Mouse (Mus musculus) hindbrain, embryonic 14.5 days (tissue): Measurements from ENCODE around the gene Chst5. TPM values are rescaled to one million over a fixed set of nuclear protein-coding genes. Genes with fewer than 3 reads are reported as not detected.
A peak's percentile ranks its signal among the peaks of the same experiment; 100 is the strongest.
"Not testable (repeated sequence)": the region's sequence is repeated elsewhere in the genome, so short reads cannot be mapped to it uniquely, and the experiment has no call there.

Source experiments
- ATAC-seq: fragments of 200-750 bp; cut with Nextera tagmentation; 2 replicates; pipeline ENCODE4 v1.8.0; 2017; ENCODE audit warnings: moderate number of reproducible peaks, mild to moderate bottlenecking, moderate TSS enrichment, moderate library complexity; ENCODE audit not compliant: low FRiP score
- DNase-seq: peaks from one replicate; pipeline ENCODE4 v3.0.0-alpha.2; 2015; ENCODE audit warnings: low spot score
- H3K27ac ChIP-seq: fragments of 300-500 bp; sonication (generic); 2 replicates; pipeline ENCODE4 v1.5.1; 2014; ENCODE audit warnings: mild to moderate bottlenecking, moderate library complexity
- H3K27me3 ChIP-seq: fragments of 300-500 bp; sonication (generic); 2 replicates; pipeline ENCODE4 v1.6.1; 2014; ENCODE audit warnings: mild to moderate bottlenecking, low read length, mixed read lengths; ENCODE audit not compliant: control insufficient read depth, insufficient read depth
- H3K36me3 ChIP-seq: fragments of 300-500 bp; sonication (generic); replicated peaks from 2 replicates; pipeline ENCODE4 v1.6.1; 2014; ENCODE audit not compliant: control insufficient read depth, insufficient read depth
- H3K4me1 ChIP-seq: fragments of 300-500 bp; sonication (generic); replicated peaks from 2 replicates; pipeline ENCODE4 v1.6.1; 2014; ENCODE audit warnings: antibody characterized with exemption, low read length, mixed read lengths; ENCODE audit not compliant: control insufficient read depth, insufficient read depth
- H3K4me2 ChIP-seq: fragments of 300-500 bp; sonication (generic); replicated peaks from 2 replicates; pipeline ENCODE4 v1.6.1; 2014; ENCODE audit warnings: mild to moderate bottlenecking, moderate library complexity
- H3K4me3 ChIP-seq: fragments of 300-500 bp; sonication (generic); replicated peaks from 2 replicates; pipeline ENCODE4 v1.5.1; 2014; ENCODE audit warnings: mild to moderate bottlenecking, low read length
- H3K9ac ChIP-seq: fragments of 300-500 bp; sonication (generic); 2 replicates; pipeline ENCODE4 v1.6.1; 2014
- H3K9me3 ChIP-seq: fragments of 300-500 bp; sonication (generic); 2 replicates; pipeline ENCODE4 v1.6.1; 2016; ENCODE audit warnings: low read length; ENCODE audit not compliant: control insufficient read depth
- WGBS: fragments of 180-500 bp; shearing (Covaris S2); extraction: QIAGEN DNeasy Blood & Tissue Kit; methylation state at CpG from one replicate; pipeline ENCODE4 v1.1.7; 2014; 5-methylcytosine and 5-hydroxymethylcytosine counted together
- polyA plus RNA-seq: library from polyadenylated mRNA; unstranded; fragments of >200 nt; fragmentation: Nextera tagmentation; extraction: Ambion mirVana; gene quantifications from 2 replicates; pipeline ENCODE4 v1.2.1, GENCODE M21; 2014

The Chst5 gene
- polyA plus RNA-seq, 1 experiment from 2014 or later = 4.3 TPM

GRCm38 (mm10) chr8:111865130-111865852 lies 45.0 kb downstream of the Chst5 start:
- 95% methylated on average over 8 of the region's 8 CpGs for WGBS
- H3K9ac ChIP-seq = no peak overlapping the region

GRCm38 (mm10) chr8:111864648-111865047 lies 45.6 kb downstream of the Chst5 start:
- WGBS = 95% methylated on average over 8 of the region's 8 CpGs
- ATAC-seq (no peak), DNase-seq (no peak)
- Histone ChIP-seq H3K4me3 (no peak overlapping the region), H3K9me3 (no peaks in the 10 kb centered on the region), H3K36me3 (peaks cover 13% of the 10 kb centered on the region), H3K27ac (no peak overlapping the region), H3K4me1 (no peaks in the 10 kb centered on the region), H3K9ac (no peak overlapping the region), H3K4me2 (no peak overlapping the region), H3K27me3 (no peaks in the 10 kb centered on the region)

More at GRCm38 (mm10) chr8:111865130-111865852, 45.0 kb downstream of the Chst5 start:
- ATAC-seq (no peak), DNase-seq (no peak)
- Histone ChIP-seq H3K27me3 (no peaks in the 10 kb centered on the region), H3K4me3 (no peak overlapping the region), H3K4me2 (no peak overlapping the region), H3K4me1 (no peaks in the 10 kb centered on the region), H3K27ac (no peak overlapping the region), H3K9me3 (no peaks in the 10 kb centered on the region), H3K36me3 (peaks cover 13% of the 10 kb centered on the region)

GRCm38 (mm10) chr8:111863280-111863679 lies 47.0 kb downstream of the Chst5 start:
- no peak overlapping the region for H3K4me3 ChIP-seq
- no peak overlapping the region for H3K4me2 ChIP-seq
- no peak for ATAC-seq
- H3K27me3 ChIP-seq = no peaks in the 10 kb centered on the region
- no peak overlapping the region for H3K9ac ChIP-seq
- 90% methylated on average over 4 of the region's 4 CpGs for WGBS
- no peak for DNase-seq
- H3K9me3 ChIP-seq = no peaks in the 10 kb centered on the region
- no peak overlapping the region for H3K27ac ChIP-seq
- H3K36me3 ChIP-seq = peaks cover 13% of the 10 kb centered on the region
- H3K4me1 ChIP-seq = no peaks in the 10 kb centered on the region

GRCm38 (mm10) chr8:111855977-111856376 lies 54.3 kb downstream of the Chst5 start:
- Histone ChIP-seq H3K4me2 (no peak overlapping the region), H3K4me3 (no peak overlapping the region), H3K9me3 (no peaks in the 10 kb centered on the region), H3K4me1 (peaks cover 8% of the 10 kb centered on the region), H3K36me3 (no peaks in the 10 kb centered on the region), H3K9ac (no peak overlapping the region), H3K27me3 (no peaks in the 10 kb centered on the region), H3K27ac (no peak overlapping the region)
- ATAC-seq (no peak), DNase-seq (no peak)
- 94% methylated on average over 12 of the region's 12 CpGs for WGBS

- Histone ChIP-seq H3K27me3 (no peaks in the 10 kb centered on the region), H3K27ac (no peak within 1 kb of the TSS), H3K4me1 (peaks cover 8% of the 10 kb centered on the region), H3K9me3 (no peaks in the 10 kb centered on the region), H3K9ac (peak within 1 kb of the TSS; percentile 88), H3K4me3 (peak within 1 kb of the TSS; percentile 78), H3K36me3 (no peaks in the 10 kb centered on the region), H3K4me2 (peak within 1 kb of the TSS; percentile 88)
- peak; percentile 97 for DNase-seq
- under 1% methylated on average over 53 of the region's 53 CpGs for WGBS
- peak; percentile 100 for ATAC-seq
Observed at GRCm38 (mm10) chr8:111853861-111854501, 56.3 kb downstream of the Chst5 start, which contains the start of gene Cfdp1. Gene Cfdp1, minus strand, starts transcription at chr8:111854291.

GRCm38 (mm10) chr8:111853219-111853618 lies 57.0 kb downstream of the Chst5 start:
- H3K9me3 ChIP-seq, ATAC-seq, H3K27me3 ChIP-seq, H3K27ac ChIP-seq, H3K4me1 ChIP-seq, H3K36me3 ChIP-seq, DNase-seq: not testable (repeated sequence)
- peak overlapping the region; percentile 78 for H3K4me3 ChIP-seq
- peak overlapping the region; percentile 88 for H3K9ac ChIP-seq
- H3K4me2 ChIP-seq = peak overlapping the region; percentile 88
- 67% methylated on average over 12 of the region's 12 CpGs for WGBS

GRCm38 (mm10) chr8:111846746-111847145 lies 63.5 kb downstream of the Chst5 start:
- Histone ChIP-seq H3K9me3 (no peaks in the 10 kb centered on the region), H3K27ac (no peak overlapping the region), H3K27me3 (no peaks in the 10 kb centered on the region), H3K9ac (no peak overlapping the region), H3K4me2 (no peak overlapping the region), H3K4me1 (no peaks in the 10 kb centered on the region), H3K4me3 (no peak overlapping the region), H3K36me3 (peaks cover 31% of the 10 kb centered on the region)
- WGBS = 98% methylated on average over 6 of the region's 6 CpGs
- DNase-seq = no peak
- no peak for ATAC-seq

Other genes starting within 250 kb of the Chst5 start
- not detected in 2 replicates for gene Ctrb1, start 219.4 kb downstream of the Chst5 start, polyA plus RNA-seq
- 49.1 and 52.1 TPM in 2 replicates for gene Bcar1, start 166.6 kb downstream of the Chst5 start, polyA plus RNA-seq
- gene Cfdp1, start 56.2 kb downstream of the Chst5 start, polyA plus RNA-seq = 155 and 172 TPM in 2 replicates
- gene Tmem170, start 33.7 kb downstream of the Chst5 start, polyA plus RNA-seq = 2.8 and 3.7 TPM in 2 replicates
- gene Tmem231, start 23.4 kb upstream of the Chst5 start, polyA plus RNA-seq = 15.3 and 19.6 TPM in 2 replicates
- gene Gabarapl2, start 30.3 kb upstream of the Chst5 start, polyA plus RNA-seq = 454 and 472 TPM in 2 replicates
- gene Adat1, start 81.9 kb upstream of the Chst5 start, polyA plus RNA-seq = 4.9 and 6.0 TPM in 2 replicates
- 190 and 196 TPM in 2 replicates for gene Kars, start 100.9 kb upstream of the Chst5 start, polyA plus RNA-seq
- gene Terf2ip, start 101.0 kb upstream of the Chst5 start, polyA plus RNA-seq = 57.4 and 60.0 TPM in 2 replicates
- 0.39 and 1.2 TPM in 2 replicates for gene Gm6793, start 104.6 kb upstream of the Chst5 start, polyA plus RNA-seq